Mouse (Mus musculus): ENCODE measurements around the gene Nedd1.
A peak's percentile ranks its signal among the peaks of the same experiment; 100 is the strongest.

Nedd1 gene

DNA sequence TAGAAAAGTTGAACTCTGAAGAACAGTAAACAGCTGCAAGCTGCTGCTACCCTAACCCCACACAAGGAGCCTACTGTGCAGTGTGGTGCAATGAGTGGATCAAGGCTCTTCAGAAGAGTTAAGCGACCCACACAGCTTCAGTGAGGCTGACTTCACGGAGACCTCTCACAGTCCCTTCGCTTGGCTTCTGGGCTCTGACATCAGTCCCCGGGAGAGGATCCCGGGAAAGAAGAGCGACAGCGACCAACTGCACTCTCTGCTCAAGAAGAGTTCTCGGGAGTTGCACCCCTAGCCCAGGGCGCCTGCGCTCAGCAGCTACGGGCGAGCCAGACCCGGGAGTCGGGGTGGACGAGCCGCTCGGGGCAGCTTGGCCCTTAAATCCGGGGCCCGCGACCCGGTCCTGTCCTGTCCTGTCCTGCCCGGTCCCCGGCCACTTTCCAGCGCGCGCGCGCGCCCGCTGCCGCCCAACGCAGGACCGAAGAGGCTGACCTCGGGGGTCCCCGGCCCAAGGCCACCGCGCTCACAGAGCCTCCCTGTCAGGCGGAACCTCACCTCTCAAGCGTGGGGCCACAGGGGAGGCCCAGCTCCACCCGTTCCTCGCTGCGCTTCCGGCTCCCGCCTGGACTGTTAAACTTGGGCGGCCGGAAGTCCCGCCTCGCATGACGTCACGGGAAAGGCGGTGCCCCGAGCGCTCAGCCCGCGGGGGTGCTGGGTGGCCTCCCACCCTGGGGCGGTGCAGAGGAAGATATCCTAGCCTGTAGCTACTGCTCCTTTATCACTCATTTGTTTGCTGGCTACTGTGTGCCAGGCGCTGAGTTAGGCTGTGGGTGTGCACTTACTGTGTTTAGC lies at the start of gene Nedd1:
Gene Nedd1, minus strand, starts transcription at position 650 of the 849 bp plus-strand sequence.
- DNase-seq = peak; percentile 91 to 93

DNA sequence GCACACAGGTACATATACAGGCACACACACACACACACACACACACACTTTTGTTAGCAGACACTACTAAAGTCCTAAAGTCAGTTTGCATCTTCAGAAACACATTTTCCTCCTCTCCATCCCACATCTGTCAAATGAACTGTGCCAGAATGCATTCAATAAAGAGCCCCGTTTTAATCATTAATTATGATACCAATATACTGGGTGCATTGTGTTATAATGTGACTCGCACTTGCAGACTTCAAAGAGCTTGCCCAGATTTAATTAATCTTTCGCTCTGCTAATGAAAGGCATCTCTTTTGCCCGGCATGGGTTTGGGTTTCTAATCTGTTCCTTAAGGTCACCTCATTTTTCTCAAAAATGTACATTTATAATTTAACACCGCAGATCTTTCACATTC lies 32.1 kb upstream of the Nedd1 start:
- no peak for DNase-seq

DNA sequence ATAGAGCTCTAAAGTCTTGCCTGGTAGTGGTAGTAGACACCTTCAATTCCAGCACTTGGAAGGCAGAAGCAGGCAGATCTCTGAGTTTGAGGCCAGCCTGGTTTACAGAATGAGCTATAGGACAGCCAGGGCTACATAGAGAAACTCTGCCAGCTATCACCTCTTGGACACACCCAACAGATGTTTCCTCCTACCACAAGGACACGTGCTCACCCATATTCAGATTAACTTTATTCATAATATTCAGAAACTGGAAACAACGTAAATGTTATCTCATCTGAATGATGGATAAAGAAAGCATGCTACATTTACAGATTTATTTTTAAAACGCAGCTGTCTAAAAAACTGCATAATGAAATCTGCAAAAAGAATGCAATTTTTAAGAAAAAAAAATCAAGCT lies 8.1 kb upstream of the Nedd1 start:
- DNase-seq = no peak

DNA sequence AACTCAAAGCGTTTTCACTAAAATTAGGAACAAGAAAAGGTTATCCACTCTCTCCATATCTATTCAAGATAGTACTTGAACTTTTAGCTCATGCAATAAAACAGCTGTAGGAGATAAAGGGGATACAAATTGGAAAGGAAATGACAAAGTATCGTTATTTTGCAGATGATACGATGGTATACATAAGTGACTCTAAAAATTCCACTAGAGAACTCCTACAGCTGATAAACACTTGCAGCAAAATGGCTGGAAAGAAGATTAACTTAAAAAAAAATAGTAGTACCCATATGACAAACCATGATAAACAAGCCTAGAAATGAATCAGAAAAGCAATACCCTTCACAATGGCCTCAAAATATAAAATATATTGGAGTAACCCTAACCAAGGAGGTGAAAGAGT lies 6.5 kb upstream of the Nedd1 start:
- DNase-seq = no peak

DNA sequence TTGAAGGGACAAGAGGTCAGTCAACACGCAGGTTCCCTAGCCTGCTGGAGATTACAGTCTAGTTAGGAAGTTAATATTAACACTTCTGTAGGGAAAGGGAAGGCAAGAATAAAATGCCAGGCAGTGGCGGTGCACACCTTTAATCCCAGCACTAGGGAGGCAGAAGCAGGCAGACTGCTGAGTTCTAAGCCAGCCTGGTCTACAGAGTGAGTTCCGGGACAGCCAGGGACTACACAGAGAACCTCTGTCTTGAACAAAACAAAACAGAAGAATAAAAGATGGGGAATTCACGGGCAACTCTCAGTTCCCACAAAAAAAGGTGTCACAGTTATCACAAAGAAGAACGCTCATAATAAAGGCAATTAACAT lies 384 bp upstream of the Nedd1 start:
- no peak for DNase-seq

DNA sequence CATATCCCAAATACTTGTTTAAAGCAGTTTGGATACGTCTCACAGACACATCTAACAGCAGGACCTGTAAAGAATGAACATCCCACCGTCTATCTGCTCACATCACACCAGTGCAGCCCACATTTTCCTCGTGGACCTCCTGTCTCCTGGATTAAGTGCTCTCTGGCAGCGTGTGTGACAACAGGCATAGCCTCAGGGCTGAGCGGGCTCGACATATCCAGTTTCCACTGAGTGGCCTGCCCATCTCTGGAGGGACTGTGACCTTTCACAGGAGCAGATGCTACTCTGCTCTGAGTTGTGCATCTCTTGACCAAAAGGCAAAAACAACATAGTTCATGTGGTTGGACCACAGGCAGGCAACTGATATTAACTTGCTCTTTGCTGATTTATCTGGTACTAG lies 23.2 kb downstream of the Nedd1 start:
- DNase-seq = no peak

DNA sequence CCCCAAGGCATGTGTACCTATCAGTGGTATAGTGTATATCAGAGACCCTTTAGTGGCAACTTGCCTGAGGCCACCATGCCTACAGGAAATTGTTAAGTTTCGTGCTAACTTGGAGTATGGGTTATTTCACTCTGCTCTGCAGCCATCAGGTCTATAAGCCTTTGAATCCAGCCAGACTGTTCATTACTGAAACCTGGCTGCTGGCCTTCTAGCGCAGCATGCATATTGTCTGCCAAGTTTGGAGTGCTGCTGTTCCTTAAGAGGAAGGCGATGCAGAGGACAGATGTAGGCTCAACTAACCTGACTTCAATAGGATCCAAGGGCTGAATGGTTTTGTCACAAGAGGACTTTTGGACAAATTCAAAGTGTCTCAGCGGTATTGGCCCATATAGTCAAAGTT lies 47.2 kb downstream of the Nedd1 start:
- DNase-seq = no peak

DNA sequence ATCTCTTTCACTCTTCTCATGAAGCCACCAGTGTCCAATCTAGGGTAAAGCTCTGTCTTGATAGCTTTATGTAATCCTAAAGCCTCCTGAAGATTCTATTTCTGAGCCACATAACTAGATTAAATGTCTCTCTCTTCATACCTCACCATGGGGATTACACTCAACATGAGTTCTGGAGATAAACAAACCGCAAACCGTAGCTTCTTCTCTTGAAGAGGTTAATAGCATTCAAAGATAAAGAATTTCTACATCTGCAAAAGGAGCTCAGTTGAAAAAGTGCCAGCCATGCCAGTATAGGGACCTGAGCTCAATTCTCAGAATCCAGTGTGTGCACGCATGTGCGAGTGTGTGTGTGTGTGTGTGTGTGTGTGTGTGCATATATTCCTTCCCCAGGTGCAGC lies 50.3 kb downstream of the Nedd1 start:
- no peak for DNase-seq

DNA sequence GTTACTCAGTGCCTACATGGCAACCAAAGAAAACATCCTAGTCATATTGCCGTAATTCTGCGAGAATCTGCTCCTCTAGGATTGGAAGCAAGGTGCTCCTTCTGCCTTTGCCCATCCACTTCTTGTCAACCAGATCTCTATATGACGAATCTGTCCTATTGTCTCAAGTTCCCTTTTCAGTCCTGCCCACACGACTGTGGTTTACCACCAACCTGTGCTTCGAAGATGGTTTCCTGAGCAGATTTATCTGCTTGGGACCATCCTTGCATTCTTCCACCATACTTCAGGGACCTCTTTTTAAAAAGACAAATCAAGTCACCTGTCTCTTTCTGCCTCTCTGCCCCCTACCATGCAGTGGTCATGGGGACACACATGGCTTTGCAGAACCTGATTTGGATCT lies 56.9 kb downstream of the Nedd1 start:
- DNase-seq = no peak

DNA sequence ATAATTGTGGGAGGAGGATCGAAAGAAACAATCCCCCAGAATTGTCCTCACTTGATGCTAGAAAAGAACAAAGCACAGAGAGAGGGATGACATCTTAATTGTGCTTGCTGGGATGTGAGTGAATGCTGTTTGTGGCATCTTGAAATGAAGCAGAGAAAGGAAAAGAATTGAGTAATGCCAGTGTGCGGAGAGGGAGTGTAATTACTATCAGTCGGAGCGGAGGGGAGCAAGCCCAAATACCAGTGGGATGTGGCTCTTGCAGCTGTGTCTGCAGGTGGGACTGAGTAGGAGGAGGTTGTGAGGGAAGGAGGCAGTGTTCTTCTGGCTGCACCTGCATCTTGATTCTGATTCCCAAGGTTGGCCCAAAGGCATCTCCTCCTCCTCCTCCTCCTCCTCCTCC lies 69.0 kb downstream of the Nedd1 start:
- no peak for DNase-seq

DNA sequence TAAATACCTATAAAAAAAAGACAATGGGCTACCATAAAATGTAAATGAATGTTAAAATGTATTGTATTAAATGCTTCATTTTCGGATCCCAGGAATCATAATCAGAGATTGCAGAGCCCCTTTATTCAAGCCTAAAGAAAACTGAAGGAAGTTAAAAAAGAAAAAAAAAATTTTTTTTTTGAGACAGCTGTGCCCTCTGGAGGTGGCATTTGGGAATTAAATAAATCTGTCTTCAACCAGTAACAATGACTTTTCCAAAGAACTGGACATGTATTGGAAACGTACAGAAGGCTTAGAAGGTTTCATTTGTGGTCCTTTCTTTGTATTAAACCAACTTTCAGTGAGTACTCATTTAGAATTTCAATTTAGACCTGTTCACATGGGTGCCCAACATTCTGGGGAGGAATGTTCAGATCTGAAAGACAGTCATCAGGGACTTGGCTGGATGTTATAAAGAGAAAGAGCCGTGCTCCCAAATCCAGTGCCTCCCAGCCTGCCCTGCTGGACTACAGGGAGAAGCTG lies 69.8 kb downstream of the Nedd1 start:
- no peak for DNase-seq

DNA sequence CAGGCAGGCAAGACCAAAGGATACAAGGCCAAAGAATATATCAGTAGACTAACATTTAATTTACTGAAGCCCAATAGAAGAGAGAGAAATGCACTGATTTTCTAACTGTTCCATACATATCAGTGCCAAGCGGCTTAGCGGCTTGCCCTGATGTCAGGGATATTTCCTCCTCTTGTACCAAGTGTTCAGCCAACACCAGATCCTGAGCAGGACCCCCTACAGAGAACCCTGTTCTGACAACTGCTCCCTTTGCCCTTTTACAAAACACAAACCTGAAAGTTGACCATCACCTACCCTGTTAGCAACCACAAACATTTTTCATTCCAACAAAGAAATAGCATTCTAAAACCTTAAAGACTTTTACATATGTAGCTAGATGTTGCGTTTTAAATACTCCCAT lies 71.0 kb downstream of the Nedd1 start:
- DNase-seq = peak in 1 of 2 experiments; percentile 3

DNA sequence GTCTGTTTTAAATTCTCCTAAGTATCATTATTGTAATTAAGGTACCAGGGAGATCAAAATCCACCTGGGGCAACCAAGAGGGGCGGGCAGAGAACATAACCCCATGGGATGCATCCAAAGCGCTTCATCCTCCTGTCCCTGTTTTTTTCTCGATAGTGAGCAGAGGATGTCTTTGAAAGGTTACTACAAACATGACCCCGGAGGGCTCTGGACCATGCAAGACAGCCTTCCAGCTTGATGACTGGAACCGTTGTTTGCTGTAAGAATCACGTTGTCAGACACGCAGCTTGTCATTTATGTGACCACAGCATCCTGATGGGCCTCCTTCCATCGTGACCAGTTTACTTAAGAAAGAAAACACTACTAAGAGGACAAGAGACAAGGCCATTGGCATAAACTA lies 73.1 kb downstream of the Nedd1 start:
- DNase-seq = no peak

DNA sequence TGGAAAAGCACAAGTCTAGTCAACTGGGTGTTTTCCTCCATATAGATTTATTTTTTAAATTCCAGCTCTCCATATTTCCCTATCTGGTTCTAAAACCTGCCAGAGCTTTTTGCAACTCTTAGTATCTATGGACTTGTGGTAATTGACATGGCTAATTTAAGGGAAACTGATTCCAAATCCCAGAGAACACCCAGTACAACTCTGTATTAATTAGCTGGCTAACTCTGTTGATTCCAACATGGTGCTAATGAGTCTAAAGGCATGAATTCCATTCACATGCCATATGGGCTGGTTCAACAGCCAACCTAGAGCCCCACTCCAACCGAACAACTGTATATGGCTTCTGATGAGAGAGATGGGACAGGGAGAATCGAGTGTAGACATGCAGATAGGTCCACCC lies 74.5 kb downstream of the Nedd1 start:
- no peak for DNase-seq

DNA sequence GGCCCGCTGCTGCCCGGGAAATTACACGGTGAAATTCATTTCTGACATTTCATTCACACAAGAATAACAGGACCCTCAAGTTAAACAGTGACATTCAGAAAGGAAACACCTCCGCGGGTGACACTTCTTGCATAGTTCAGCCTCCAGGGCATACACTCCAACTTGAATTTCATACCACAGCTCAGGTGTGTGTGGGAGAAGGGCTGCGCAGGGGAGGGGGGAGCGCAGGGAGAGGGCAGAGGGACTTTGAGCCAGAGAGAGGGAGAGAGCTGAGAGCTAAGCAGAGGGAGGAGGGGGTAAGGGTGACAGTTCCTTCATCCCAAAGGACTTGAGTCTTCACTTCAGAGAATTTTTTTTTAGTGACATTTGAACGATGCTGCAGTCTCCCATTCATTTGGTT lies 78.2 kb downstream of the Nedd1 start:
- no peak for DNase-seq

DNA sequence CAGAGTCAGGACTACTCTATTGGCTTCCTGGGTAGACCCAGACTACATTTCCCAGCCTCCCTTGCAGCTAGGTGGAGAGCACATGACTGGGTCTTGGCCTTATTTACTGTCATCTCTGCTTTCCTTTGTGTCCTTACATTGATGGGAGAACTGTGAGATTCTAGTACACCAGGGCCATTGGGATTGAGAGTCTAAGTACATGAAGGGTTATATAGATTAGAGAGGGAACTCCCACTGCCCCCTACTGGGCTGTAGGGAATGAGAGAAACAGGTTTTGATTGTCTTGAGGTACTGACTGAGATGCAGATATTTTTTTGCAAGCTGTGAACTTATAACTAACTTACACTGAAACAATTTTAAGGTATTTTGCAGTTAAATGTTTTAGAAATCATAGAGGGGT lies 81.2 kb downstream of the Nedd1 start:
- DNase-seq = no peak
